Mouse (Mus musculus): ENCODE data around the gene Zcchc7.
A peak's percentile ranks its signal among the peaks of the same experiment; 100 is the strongest.

Gene Zcchc7

DNA sequence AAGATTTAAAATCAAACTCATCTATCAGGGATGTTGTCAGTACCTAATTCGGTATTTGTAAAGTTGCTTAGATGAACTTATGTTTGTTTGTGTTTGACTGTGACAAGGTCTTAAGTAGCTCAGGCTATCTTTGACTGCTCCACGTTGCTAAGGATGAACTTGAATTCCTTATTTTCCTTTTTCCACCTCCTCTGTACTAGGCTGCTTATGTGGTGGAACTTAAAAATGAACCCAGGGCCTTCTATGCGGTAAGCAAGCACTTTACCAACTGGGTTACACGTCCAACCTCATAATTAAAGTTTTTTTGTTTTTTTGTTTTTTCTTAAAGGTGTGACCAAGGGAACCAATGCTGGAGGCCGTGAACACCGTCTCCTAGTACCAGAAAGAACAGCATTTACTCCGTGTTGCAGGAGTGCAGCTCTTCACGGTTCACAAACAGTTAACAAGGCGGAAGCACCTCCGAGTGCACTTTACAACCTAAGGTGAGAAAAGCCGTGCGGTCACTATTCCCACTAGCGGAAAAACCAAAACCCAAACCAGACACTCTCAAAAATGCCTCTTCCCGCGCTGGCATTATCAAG lies at the start of gene Zcchc7:
Gene Zcchc7 (plus strand): TSS at position 325 of the 581 bp plus-strand sequence.
- DNase-seq (ENCODE audit: low spot score in 2 of 2) = no peak

- no peak for DNase-seq (ENCODE audit: low spot score in 2 of 2)
These were observed 49.7 kb upstream of the Zcchc7 start for GRCm38 (mm10) chr4:44705967-44706366.

DNA sequence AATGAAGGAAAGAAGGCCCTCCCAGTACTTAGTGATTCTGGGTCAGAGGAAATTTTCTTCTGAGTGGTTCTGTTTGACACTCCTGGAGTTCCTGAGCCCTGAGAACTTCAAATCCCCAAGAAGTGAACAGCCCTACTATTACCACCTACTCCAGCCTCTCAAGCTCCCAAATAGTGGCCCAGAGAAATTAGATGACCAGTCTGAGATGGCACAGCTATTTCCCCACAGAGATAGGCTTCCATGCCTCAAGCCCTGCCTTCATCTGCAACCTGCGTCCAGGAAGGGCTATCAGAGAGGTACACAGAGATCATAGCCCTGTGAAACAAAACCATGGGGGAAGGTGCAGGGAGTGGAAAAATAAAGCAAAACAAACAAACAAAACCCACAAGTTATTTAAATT lies 48.8 kb upstream of the Zcchc7 start:
- DNase-seq (ENCODE audit: low spot score in 2 of 2) = no peak

DNA sequence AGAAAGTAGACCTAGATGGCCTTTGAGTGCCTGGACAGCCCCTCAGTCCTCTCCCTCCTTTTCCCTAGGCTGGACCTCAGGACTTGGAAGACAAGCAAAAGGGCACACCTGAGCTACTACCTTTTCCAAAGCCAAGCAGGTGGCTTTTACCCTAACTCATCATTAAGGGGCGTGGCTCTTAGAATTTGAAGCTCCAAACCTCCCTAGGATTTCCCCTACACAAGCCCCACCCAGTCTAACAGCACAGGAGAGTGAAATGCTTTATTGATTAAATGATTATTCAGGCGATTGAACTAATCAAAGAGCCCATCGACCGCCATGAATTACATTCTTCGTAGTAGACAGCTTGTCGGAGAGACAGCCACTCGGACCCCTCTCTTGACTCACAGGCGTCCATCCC lies 47.4 kb upstream of the Zcchc7 start:
- DNase-seq (ENCODE audit: low spot score in 2 of 2) = no peak

DNA sequence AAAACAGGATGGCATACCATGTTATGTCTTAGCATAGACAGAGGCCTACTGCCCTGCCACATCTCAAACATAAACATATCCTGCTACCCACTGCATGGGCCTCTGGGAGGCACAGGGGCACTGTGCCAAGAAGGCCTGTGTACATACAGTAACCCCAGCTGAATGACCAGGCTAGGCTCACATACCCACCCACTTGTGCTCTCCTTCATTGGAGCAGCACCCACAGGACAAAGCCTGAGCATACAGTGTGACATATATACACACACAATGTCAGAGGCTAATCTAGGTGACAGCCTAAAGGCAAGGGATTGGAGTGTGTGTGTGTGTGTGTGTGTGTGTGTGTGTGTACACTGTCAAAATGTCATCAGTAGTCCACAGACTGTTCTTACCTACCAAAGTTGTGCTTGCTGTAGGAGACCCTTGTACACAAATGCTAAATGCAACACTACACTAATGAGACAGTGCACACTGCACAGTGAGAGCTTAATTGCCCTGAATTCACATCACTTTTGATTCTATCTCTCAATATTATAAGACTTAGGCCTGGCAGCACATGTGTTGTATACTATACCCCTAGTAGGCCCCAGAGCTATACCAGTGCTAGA lies 46.5 kb upstream of the Zcchc7 start:
- DNase-seq (ENCODE audit: low spot score in 2 of 2) = no peak

- no peak for DNase-seq (ENCODE audit: low spot score in 2 of 2)
These were observed 45.7 kb upstream of the Zcchc7 start, which contains the start of gene Pax5 for GRCm38 (mm10) chr4:44709740-44710700. Gene Pax5 (minus strand): TSS chr4:44710487.

- DNase-seq (ENCODE audit: low spot score in 2 of 2) = no peak
These were observed 45.0 kb upstream of the Zcchc7 start for GRCm38 (mm10) chr4:44710701-44711097.

GRCm38 (mm10) chr4:44711136-44711900 lies 44.4 kb upstream of the Zcchc7 start:
- DNase-seq (ENCODE audit: low spot score in 2 of 2) = no peak

DNA sequence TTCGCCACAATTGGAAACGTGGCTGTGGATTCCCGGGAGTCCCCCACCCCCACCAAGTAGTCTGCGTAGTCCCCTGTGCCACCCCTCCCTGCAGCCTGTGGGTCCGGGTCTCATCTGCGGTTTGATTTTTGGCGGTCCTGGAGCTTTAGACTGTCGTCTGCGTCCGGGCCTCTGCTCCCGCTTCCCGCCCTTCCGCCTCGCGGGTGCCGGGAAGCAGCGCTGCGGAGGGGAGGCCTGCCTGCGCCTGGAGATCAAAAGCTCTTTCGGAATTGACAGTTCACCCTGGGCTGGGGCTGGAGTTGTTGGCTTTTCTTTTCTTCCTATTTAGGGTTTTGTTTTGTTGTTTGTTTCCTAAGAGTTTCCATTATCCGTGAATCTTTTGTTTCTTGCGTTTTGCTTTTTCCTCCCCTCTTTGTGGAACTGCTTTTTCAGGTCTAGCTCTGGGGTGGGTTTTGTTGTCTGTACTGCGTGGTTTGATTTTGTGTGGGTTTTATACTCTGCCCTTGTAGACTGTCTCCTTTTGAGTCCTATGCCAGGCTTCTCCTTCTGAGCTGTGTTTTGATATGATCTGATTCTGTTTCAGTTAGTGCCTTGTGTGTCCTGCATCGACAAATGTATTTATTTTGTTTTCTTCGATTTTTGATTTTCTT lies 43.5 kb upstream of the Zcchc7 start:
- DNase-seq (ENCODE audit: low spot score in 2 of 2) = no peak

GRCm38 (mm10) chr4:44712786-44713553 lies 42.7 kb upstream of the Zcchc7 start:
- no peak for DNase-seq (ENCODE audit: low spot score in 2 of 2)

DNA sequence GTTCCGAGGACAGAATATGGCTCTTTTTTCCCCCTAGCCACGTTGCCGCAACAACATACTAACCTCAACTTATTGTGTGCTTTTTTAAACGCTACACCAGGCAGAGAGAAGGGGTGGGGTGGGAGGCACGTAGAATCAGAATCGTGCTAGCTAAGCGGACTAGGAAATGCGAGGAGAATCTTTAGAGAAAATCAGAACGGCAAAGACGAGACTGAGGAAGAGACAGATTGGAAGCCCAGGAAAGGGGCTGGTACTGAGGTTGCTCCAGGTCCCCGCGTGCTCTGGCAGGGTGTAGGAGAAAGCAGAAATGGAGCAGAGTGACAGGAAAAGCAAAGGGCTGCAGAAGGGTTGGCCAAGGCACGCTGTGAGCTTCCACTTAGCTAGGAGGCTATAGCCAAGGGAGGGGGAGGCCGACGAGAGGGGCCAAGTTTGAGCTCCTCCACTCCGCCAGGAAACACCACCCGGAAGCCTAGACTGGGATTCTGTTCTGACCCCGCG lies 42.1 kb upstream of the Zcchc7 start:
- DNase-seq (ENCODE audit: low spot score in 2 of 2) = no peak

DNA sequence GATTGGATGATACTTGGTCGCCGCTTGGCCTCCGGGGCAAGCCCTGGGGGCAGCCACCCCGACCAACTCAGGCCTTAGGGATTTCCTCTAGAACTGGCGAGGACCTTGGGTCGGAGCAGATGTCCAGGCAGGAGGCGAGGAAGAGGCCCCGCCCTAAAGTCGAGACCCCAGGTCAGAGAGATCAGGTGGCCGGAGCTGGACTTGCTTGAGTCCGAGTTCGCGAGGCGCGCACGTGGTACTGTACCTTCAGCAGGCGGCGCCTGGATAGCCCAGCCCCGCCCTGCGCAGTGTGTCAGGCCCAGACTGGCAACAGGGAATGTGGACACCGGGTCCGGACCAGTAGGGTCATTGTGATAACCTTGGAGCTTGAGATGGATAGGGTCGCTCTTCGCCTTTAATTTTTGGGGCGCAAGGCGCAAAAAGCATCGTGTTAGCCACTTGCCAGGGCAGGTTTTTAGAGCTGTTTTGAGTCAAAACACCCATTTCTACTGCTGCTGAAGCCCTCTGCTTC lies 41.5 kb upstream of the Zcchc7 start:
- DNase-seq (ENCODE audit: low spot score in 2 of 2) = no peak

- DNase-seq (ENCODE audit: low spot score in 2 of 2) = no peak
These were observed 40.0 kb upstream of the Zcchc7 start for GRCm38 (mm10) chr4:44715621-44716160.

- DNase-seq (ENCODE audit: low spot score in 2 of 2) = no peak
These were observed 39.3 kb upstream of the Zcchc7 start for GRCm38 (mm10) chr4:44716391-44716790.

- no peak for DNase-seq (ENCODE audit: low spot score in 2 of 2)
These were observed 38.0 kb upstream of the Zcchc7 start for GRCm38 (mm10) chr4:44717676-44718075.

DNA sequence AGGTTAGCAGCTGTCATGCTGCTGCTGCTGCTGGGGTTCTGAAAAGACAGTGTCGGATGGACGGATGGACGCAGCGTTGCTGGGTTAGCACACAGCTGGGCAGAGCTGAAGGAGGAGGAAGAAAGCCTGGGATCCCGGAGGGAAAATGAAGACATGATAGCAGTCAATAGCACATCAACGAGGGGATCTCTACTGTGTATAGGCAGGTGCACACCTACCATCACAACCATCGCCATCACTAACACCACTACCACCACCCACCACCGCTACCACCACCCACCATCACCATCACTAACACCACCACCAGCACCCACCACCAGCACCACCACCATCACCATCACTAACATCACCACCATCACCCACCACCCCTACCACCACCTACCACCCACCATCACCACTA lies 35.6 kb upstream of the Zcchc7 start:
- no peak for DNase-seq (ENCODE audit: low spot score in 2 of 2)

DNA sequence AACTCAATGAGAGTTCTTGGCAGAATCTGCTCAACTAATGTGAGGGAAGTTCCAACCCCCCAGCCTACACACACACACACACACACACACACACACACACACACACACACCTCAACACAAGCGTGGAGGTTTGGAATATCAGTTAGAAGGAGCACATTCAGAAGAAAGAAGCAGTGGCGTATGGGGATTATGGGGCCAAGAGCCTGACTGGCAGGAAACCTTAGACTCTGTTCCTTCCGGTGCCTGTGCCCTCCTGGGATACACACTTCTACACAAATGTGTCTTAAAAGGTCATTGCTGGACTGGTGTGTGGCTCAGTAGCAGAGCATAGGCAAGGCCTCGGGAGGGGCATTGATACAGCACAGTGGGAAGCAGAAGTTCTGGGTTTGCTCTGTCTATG lies 34.4 kb upstream of the Zcchc7 start:
- no peak for DNase-seq (ENCODE audit: low spot score in 2 of 2)

DNA sequence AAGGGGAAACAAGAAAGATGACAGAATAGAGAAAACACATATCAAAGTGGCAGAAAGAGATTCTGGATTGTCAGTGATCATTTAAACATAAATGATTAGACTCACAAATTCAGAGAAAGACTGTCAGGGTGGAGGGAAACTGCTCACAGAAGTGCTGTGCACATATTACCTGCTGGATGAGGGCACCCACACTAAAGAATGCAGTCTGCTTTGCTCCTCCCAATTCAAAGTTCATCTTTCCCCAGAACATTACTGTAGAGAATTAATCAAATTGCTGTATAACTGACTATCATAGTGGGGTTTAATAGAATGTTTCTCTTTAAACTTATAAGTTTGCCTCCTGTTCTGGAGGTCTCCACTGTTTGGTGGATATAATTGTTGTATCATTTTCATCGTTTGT lies 15.2 kb upstream of the Zcchc7 start:
- no peak for DNase-seq (ENCODE audit: low spot score in 2 of 2)

DNA sequence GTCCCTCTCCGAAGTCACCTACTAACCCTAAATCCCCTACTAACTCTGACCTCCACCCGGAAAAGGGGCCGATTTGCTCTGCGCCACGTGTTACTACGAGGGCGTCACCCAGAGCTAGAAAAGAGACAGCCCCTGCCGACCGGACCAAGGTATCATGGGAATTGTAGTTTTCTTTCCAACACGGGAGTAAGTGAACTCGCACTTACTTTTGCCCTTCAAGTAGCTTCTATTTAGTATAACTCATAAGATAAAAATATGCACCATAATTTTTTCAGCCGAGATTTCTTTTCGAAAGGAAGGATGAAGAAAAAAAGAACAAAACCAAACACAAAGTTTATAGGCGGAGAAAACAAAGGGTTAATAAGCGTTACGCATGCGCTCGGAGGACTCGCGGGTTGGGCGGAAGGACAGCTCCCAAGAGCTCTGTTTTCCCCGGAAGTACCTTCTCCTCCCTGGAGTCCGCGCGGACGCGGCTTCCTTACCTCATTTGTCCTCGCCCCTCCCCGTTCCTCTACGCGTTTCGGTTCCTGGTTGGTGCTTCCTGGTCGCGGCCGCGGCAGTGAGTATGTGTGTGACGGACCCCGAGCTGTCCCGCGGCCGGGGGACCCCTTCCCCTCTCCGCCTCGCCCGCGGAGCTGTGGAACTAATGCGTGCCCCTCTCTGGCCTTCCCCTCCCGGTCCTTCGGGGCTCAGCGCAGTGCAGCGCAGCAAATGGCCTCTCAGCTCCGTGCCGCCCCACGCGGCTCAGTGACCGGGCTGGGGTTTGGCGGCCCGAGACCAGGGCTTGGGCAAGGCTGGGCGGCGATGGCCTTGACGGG lies 666 bp downstream of the Zcchc7 start:
- DNase-seq (ENCODE audit: low spot score in 2 of 2) = peak; percentile 79 to 84

All from frontal cortex, postnatal 25 days (tissue).